Mouse (Mus musculus): ENCODE results near the gene Plcxd3.

Gene Plcxd3
- long read RNA-seq, experiment 1 = 0 reads
- long read RNA-seq, experiment 2, partial matches to known transcripts = 0 of 2 reads
- long read RNA-seq, experiment 2, other reads (novel, unspliced or antisense) = 0 of 2 reads

DNA sequence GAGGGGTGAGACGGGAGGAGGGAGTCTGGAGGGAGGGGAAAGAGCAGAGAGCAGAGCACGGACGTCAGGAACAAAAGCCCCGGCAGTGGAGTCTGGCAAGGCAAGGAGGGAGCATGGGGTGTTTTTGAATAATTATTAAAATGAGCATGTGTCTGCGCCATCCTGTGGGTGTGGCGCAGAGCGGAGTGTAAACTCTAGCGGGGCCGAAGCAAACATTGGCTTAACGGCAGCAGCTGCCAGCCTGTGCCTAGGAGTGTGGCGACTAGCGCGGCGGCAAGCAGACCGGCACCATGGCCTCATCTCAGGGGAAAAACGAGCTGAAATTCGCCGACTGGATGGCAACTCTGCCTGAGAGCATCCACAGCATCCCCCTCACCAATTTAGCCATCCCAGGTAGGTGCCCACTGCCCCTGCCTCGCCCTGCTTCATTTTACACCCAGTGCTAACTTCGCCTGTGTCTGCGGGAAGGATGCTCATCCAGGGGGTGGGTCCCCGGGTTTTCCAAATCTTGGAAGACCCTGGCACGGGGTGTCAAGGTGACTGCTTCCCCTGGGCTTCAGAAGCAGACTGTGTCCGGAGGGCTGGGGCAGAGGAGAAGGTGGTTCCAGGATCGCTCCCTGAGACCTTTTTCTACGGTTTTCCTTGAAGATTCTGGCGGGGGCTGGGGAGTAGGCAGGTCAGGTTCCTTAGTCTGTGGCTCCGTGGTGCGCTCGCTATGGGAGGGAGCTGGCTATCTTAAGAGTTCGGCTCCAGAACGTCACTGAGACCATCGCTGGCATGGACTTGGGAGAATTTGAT, at the start of gene Plcxd3:
TSS of gene Plcxd3 (plus strand) at position 69 of the 798 bp plus-strand sequence.
- intact Hi-C loops (cut with DNase I) = no loop called here

DNA sequence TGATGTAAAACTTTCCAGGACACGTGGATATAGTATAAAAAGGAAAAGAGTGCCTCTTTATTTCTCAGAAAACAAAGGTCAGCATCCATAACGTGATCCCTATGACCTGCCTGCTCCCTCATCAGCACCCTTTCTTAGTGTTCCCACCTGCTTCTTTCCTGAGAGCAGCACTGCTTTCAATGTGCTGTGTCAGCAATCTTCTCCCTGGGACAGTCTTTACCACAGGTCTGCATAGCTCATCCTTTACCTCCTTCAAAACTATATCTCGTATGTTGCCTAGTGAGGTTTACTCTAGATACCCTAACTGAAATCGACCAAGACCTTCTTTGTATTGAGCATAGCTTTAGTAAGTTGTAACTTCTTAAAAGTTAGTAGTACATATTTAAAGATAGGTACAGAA, 43.4 kb upstream of the Plcxd3 start:
- intact Hi-C loops (cut with DNase I) = no loop called here

DNA sequence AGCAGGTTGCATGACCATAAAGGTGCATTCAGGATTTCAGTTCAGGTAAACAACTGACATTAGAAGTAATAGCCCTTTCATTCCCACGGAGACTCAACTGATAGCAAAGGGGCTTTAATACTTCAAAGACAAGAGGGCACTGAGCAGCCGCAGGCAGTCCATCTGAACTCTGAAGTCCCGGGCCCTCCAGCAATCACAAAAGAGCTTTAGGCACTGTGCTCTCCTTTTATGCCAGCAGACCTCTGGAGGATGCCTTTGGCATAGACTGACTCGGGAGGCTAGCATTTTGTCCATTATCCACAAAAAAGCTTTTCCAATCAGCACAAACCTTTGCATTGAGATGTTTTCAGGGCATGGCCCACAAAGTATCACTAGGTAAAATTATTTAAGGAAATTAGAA, 33.7 kb upstream of the Plcxd3 start:
- intact Hi-C loops (cut with DNase I) = no loop called here

DNA sequence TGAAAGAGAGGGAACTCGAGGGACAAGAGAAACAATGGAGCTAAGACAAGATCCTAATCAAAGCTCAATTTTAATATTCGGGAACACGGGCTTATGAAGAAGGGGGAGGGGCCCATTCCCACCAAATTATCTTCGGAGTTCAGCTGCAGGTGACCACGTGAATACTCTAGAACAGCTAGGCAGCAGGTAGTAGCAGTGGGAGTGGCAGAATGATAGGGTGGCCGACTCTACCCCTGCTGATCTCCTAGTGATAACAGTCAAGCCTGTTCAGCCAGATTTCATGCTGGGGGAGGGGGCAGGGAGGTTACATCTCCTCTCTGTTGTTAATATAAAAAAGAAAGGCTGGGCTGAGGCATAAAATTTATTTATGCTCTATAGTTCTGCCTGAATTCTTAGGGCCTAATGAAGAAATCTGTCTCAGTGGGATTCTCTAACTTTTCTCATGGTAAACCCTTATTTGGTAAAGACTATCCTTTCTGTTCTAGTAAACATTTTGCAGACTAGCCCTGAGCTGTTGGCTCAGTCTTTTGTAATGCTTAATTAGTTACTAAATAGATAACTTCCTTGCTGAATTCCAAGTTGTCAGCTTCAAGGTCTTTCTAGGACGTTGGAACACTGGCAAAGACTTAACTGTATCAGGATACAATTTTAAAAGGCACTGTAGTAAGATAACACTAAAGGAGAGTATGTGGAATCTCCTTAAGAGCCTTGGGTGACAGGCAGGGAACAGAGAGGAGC, 26.3 kb upstream of the Plcxd3 start:
- intact Hi-C loops (cut with DNase I) = no loop called here

DNA sequence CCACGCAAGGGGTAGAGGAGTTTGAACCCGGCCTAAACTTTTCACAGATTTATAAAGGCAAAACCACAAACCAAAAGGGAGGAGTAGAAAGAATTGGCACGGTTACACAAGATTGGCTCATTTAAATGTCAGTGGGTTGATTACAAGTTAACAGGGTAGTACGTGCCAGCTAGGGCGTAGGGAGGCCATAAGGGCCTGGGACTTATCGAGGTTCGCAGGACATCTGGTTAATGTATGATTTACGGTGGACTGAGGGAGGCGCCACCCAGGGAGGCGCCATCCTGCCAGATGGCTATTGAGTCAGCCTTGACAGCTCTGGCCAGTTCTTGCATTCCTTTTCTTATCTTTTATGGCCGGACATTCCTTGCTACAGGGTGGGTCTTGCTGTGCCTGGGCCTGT, 18.9 kb upstream of the Plcxd3 start:
- intact Hi-C loops (cut with DNase I) = no loop called here

DNA sequence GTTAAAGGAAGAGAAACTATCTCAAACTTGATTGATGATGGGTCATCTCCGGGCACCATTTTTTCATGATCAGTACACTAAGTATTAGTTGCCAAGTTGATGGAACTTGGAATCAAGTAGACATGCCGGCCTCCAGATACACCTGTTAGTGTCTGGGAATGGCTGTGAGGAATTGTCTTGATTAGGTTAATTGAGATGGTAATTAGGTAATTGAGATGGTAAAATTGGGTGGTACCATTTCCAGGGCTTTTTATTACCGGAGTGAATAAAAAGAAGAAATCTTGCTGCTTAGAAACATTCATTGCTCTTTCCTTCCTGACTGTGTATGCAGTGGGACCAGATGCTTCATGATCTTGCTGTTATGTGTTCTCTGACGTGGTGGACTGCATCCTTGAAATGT, 17.6 kb upstream of the Plcxd3 start:
- intact Hi-C loops (cut with DNase I) = no loop called here

DNA sequence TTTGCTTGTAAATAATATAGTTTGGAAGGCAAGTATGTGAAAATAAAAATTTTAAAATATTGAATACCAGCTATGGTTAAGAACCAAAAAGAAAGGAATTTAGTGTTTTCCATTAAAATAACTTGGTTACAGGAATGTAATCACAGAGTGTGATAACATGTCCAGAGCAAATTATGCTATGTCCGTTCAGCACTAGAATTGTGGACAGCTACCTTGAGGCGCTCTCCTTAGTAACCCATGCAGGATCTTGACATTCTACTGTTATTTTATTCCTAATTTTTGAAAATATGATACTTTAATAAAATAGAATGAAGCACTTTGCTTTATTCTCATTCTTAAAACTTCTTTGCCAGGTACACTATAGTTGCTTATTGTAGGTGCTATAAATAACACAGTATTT, 7.5 kb upstream of the Plcxd3 start:
- intact Hi-C loops (cut with DNase I) = no loop called here

DNA sequence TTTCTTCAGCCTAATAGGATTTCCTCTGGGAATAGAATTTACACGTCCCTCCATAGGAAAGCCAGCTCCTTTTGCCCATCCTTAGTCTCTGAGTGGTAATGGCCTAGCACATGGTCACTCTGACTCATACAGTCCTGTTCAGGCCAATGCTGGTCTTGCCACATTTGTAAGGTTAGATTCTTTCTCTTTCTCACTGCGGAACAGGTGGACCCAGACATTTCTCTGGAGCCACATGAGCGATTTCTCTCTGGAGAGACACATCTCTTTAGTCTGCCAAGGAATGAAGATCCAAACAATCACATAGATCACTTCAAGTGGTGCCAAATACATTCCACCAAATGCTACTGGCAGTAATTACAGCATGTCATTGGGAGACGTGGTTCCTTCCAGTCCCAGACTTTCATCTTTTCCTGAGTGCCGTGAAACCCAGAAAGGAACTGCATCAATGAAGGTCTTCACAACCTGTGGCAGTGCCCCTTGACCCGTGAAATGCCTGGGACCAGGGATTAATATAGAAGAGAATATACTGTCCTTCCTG, 769 bp upstream of the Plcxd3 start:
- intact Hi-C loops (cut with DNase I) = no loop called here

DNA sequence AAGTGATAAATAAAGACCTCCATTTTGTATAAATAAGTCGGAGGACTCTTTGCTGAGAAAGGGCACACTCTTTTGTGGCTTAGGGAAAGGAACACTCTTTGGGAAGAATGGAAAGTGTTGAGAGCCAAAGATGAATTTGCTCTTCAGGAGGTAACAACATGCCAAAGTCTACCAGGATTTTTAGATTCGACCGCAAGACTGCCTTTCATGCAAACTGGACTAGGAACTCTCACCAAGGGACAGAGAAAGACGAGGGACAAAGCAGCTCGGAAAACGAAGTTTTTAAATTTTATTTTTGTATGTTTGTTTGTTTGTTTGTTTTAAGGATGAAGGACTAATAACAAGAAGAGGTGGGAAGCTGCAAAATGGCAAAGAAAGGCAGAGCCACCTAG, 264 bp upstream of the Plcxd3 start:
- intact Hi-C loops (cut with DNase I) = no loop called here

DNA sequence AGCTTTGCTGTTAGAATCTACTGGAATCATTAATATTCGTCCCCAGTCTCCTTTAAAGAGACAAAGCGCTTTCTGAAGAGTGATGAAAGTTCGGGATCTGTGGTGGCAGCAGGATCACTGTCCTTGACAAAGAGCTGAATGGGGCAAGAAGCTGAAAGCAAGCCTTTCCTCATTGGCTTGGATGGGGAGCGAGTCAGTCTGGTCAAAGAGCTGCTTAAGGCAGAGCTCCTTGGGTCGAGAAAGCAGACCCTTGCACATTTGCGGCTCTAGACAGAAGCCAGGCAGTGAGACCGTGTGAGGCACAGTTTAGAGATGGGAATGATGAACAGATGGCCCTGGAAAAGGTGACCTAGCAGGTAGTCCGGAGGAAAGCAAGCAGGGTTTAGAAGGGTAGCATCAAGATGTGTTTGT, 935 bp downstream of the Plcxd3 start:
- intact Hi-C loops (cut with DNase I) = no loop called here

DNA sequence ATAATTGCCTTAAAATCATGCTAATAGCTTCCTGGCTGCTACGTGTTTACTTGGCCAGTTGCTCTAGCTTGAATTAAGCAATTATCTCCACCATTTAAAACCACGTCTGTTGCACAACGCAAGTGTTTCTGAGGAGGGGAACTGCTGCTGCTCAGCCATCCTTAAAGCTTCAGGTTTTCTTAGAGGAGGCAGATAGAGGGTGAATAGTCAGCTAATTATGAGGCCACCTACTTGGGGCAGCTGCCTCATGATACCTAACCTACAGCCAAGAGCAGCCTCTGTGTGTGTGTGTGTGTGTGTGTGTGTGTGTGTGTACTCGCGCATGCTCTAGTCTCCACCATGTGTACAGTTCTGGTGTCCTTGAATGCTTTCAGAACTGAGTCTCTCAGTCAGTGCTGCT, 3.5 kb downstream of the Plcxd3 start:
- intact Hi-C loops (cut with DNase I) = no loop called here

DNA sequence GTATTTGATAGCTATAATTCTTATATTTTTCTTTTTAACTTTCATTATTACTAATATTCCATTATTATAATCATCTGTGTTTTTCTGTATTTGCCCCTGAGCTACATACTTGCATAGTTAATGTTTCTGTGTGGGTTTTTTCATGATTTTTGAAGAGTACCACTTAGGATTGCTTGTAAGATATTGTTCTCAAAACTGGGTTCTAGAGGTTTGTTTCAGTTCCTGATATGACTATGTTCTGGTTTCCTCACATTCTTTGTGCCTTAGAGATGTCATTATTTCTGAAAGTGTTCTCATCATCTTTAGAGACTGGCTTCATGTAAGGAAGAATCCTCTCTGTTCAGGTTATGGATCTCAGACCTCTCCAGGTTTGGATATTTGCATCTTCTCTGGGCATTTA, 12.5 kb downstream of the Plcxd3 start:
- intact Hi-C loops (cut with DNase I) = no loop called here

DNA sequence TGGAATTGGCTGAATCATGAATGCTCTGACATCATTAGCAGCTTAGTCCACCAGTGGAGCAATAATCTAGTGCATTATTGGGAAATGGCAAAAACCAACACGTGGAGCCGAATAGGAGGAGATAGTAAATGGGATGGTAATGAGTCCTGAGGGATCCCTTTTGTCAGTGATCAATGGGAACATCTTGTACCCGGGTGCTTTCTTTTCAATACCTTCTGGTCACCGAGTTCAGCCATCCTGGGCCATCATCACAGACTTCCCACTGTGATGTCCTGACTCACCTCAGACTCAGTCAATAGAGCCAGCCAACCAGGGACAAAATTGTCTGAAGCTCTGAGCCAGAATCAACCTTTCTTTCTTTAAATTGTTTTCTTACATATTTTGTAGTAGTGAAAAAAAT, 24.8 kb downstream of the Plcxd3 start:
- intact Hi-C loops (cut with DNase I) = no loop called here

DNA sequence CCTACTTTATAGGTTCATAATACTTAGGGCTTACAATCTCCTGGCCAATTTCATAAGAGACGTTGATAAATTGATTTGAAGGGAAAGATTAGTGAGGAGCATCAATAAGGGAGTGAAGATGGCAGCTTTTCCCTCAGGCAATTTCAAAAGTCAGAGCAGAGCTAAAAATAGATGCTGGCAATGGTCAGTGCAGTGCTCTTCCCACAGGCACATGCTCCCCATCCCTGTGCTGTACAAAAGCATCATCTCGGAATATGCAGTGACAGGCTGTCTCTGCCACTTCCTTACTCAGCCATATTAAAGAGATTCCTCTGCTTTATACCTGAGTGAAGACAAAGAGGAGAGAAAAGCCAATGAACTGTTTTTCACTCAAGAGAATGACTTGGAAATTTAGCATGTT, 36.0 kb downstream of the Plcxd3 start:
- intact Hi-C loops (cut with DNase I) = no loop called here

DNA sequence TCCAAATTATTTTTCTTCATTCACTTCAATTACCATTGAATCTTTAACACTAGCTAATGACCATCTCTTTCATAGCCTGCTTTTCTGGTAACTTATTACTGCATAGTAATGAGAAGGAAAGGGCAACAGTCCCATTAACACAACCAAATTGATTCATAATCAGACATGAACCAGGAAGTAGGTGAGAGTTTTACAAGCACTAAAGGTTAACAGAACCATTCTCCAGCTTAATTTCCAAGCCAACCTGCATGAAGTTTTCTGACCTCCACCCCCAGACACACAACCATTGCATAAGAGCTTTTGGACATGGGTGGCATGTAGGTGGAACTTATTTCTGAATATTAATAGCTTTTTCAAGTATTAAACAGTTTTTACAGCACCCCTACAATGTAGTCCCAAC, 64.8 kb downstream of the Plcxd3 start:
- intact Hi-C loops (cut with DNase I) = no loop called here

DNA sequence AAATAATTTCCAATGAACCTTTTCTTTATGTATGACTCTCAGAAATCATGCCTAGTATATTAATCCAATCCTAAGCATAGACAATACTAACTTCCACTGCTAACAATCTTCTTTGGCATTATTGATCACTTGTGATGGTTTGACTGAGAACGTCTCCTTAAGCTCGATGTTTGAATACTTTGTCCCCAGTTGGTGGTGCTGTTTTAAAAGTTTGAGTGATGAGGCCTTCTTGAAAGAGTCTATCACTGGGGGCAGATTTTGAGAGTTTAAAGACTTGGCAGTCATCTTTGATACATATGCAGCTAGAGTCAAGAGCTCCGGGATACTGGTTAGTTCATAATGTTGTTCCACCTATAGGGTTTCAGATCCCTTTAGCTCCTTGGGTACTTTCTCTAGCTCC, 120.9 kb downstream of the Plcxd3 start:
- intact Hi-C loops (cut with DNase I) = no loop called here

DNA sequence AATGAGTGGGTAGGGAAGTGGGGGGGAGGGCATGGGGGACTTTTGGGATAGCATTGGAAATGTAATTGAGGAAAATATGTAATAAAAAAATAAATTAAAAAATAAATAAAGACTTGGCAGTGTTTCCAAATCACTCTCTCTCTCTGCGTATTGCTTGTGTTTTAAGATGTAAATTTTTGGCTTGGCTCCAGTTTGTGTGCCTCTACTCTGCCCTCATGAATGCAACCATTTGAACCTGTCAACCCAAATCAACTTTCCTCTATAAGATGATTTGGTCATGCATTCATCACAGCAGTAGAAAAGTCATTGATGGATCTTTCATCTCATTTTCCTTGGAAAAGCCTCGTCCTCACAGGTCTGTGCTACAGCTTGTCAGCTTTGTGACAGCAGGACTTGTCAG, 121.7 kb downstream of the Plcxd3 start:
- intact Hi-C loops (cut with DNase I) = no loop called here

DNA sequence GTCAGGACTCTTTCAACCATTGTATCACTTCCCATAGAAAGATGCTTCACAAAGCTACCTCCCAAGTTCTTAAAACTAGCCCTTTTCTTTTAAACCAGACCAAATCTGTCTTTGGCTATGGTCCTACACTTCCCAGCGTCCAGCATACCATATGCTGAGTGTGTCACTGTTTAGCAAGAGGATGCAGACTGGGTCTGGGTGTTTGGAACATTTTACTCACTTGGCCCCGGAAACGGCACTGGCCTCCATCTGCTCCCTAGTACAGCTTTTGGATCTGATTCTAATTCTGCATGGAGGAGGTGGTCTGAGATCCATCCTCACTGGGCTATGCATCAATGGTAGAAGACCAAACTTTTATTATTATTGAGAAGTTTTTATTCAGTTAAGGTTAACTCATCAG, 122.7 kb downstream of the Plcxd3 start:
- intact Hi-C loops (cut with DNase I) = no loop called here

DNA sequence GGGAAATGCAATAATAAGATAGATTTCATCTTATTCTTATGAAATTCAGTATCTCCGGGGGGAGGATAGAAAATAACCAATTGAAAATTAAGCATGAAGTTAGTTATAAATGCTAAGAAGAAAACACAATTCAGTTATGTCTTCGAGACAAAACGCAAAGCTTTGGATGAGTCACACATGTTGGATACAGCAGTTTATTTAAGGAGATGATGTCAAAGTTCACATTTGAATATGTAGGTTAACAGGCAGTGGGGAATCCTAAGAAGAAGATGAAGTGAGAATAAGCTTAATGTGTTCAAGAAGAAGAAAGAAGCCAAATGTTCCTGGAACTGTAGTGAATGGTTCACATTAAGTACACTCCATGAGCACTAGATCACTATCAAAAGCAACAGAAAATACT, 128.1 kb downstream of the Plcxd3 start:
- intact Hi-C loops (cut with DNase I) = no loop called here

DNA sequence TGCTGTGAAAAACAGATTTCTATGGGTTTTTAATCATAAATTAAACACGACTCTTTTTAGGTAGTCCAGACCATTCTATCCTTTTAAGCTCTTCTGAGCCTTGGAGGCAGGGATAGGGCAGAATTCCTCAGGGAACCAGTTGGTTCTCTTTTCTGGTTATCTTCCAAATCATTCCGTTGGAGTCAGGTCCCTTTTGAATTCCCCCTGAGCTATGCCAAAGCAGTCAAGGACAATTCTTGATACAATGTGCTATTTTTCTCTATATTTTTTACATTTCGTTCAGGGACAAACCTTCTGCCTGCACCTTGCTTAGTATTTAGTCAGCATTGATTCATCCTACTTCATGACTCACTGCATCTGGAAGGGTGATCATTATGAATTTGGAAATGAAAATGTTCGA, 128.5 kb downstream of the Plcxd3 start:
- intact Hi-C loops (cut with DNase I) = no loop called here

DNA sequence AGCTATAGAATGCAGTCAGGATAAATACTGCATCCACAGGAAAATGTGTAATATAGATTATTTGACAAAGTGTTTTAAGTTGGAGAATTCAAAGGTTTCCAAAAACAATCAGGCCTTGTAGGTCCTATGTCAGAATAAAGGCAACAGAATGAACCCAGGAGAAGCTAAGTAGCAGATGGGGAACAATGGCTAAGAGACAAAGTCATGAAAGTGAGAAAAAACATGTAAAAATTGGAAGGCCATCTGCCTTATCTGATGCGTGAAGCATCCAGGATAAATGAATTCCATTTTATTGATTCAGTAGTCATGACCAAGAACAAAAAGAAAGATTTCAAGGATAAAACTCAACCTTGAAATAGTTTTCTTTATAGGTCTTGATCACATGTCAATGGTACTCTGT, 139.4 kb downstream of the Plcxd3 start:
- intact Hi-C loops (cut with DNase I) = no loop called here

DNA sequence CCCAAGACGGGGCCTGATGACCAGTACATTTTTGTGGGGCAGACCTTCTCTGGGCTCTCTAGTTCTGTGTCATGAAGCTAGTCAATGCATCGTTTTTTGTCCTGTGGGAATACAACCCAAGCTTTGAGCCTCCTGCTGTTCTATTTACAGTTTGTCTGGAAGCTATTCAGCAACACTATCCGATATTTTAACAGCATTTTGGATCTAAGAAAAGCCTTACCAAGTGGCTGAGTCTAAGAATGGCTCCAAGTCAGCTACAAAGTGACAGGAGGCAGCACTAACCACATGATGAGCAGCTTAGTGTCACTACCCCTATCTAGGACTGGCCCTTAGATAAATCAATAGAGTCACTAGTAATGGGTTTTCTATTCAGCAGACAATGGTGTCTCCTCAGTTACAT, 149.3 kb downstream of the Plcxd3 start:
- intact Hi-C loops (cut with DNase I) = no loop called here

DNA sequence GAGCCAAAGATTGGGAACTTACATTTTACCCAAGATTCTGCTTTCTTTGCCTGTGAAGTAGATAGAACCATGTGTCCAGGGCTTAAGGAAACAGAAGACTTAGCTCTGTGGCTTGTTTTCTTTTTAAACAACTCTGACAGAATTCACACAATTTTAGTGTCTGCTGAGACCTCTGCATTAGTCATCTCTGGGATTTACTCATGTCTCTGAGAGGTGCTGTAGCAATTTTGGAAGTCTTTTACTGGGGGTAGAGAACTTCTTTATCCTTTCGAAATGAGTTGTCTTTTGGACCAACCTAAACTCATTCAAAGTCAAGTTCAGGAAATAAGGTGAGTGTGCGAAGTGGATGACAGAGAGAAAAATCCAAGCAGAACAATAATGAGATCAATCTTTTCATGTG, 158.4 kb downstream of the Plcxd3 start:
- intact Hi-C loops (cut with DNase I) = no loop called here

Measured in adrenal gland (tissue).